Mouse (Mus musculus): Measurements from ENCODE around the gene Abraxas2.

GRCm38 (mm10) chr7:132897258-132897657, 38.2 kb downstream of the Abraxas2 start:
- TF ChIP-seq CTCF (IDR thresholded peaks at IDR 0.05; ENCODE audit: low read depth, low read length), result no peak
- no peak for TF ChIP-seq POLR2A (IDR thresholded peaks at IDR 0.05; ENCODE audit: borderline replicate concordance, low read depth, low read length)
